Mouse (Mus musculus) olfactory bulb, adult 2 months (tissue): Measurements from ENCODE around the gene Ctnnd2.

Source experiments
- CTCF ChIP-seq: fragments of 200-500 bp; IDR thresholded peaks from 2 replicates; pipeline ENCODE4 v1.5.1; 2012; ENCODE audit warnings: low read depth, mild to moderate bottlenecking, low read length, moderate library complexity; ENCODE audit not compliant: insufficient read depth
- POLR2A ChIP-seq: fragments of 200-500 bp; IDR thresholded peaks from 2 replicates; pipeline ENCODE4 v1.6.1; 2012; ENCODE audit warnings: mild to moderate bottlenecking, low read depth, low read length, moderate library complexity; ENCODE audit not compliant: insufficient read depth

DNA sequence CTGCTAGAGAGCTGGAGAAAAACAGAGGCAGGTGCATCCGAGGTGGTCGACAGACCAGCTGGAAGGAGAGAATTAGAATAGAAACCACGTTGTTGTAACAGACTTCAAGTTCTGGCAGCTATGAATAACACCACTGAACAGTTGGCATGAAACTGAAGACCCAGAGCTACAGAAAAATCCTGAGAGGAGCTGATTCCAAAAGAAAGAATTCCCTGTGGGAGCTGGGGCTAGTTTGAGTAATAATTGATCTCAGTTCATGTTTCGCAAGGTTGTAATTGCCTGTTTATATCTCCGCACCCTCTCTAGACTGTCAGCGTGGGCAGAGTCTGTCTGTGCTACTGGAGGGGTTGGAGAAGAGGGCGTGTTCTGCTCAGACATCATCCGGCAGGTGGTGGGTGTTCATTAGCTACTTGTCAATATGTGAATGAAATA is 98.8 kb downstream of the Ctnnd2 start:
- TF ChIP-seq CTCF (no peak), POLR2A (no peak)
